Mouse (Mus musculus): ENCODE measurements around the gene Il20rb. TPM values are rescaled to one million over a fixed set of nuclear protein-coding genes. Genes with fewer than 3 reads are reported as not detected.

Il20rb gene
- polyA plus RNA-seq, 1 experiment from 2014 or later: 0.79 TPM

DNA sequence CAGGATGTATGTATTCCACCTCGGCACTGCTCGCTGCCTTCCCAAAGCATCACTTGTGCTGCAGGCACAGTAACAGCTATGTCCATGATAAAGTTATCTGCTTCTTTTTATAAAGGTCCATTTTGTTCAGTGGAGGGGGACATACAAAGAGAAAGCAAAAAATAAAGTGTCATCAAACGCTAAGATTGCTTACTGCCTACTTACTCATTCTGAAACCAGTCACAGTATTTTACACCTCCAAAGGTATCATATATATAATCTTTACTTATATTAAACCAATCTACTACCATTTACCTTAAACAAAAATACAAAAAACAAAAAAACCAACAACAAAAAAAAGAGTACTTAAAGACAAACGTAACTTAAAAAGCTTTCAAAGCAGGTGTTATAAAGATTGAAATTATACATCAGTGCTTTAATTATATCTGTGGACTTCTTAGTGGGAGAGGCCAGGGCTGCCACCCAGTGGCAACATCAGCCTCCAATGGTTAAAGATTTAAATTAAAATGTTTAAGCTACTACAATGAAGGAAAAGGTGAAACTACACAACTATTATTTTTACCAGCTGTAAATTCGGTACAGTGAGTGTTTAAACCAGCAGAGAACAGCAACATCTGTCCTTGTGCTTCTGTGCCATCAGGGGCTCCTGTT is 7.1 kb upstream of the Il20rb start:
- no peak overlapping the region for H3K9ac ChIP-seq
- H3K9me3 ChIP-seq: no peaks in the 10 kb centered on the region
- H3K27me3 ChIP-seq: no peaks in the 10 kb centered on the region
- ATAC-seq (ENCODE audit: low FRiP score, low read depth): no peak
- no peak overlapping the region for H3K27ac ChIP-seq
- no peak overlapping the region for H3K4me2 ChIP-seq (replicated peaks)
- H3K4me1 ChIP-seq: 0 out of 2 replicates have a peak, but pooled peaks cover 4% of the 10 kb centered on the region
- 87% methylated on average over 5 of the region's 5 CpGs for WGBS
- no peak overlapping the region for H3K4me3 ChIP-seq
- H3K36me3 ChIP-seq: peaks cover 20% of the 10 kb centered on the region

GRCm38 (mm10) chr9:100491424-100491823 is 4.8 kb upstream of the Il20rb start:
- WGBS: 86% methylated on average over 1 of the region's 1 CpGs

DNA sequence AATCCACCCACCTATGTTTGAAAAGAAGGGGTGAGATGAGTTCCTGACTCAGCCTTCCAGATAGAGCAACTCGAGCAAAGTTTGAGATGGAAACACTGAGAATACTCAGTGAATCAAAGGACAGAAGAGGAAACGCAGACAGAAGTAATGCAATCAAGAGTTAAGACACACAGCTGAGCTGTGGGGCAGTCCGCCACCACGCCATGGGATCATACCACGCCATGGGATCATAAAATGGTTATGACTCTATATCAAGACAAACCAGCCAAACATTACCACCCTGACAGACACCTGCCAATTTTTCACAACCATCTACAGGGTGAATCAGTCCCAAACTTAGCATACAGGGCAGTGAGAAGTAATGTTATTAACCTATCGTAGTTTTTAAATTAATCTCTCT is 2.4 kb upstream of the Il20rb start:
- Histone ChIP-seq H3K27me3 (no peaks in the 10 kb centered on the region), H3K27ac (no peak overlapping the region), H3K4me1 (peaks cover 10% of the 10 kb centered on the region; the same call in 1 of the 2 replicates), H3K36me3 (peaks cover 8% of the 10 kb centered on the region), H3K4me2 (replicated peaks) (no peak overlapping the region), H3K9ac (no peak overlapping the region), H3K9me3 (no peaks in the 10 kb centered on the region), H3K4me3 (no peak overlapping the region)
- ATAC-seq (ENCODE audit: low FRiP score, low read depth): no peak
- 95% methylated on average over 6 of the region's 6 CpGs for WGBS

More at GRCm38 (mm10) chr9:100491424-100491823, 4.8 kb upstream of the Il20rb start:
- no peaks in the 10 kb centered on the region for H3K9me3 ChIP-seq
- no peaks in the 10 kb centered on the region for H3K27me3 ChIP-seq
- H3K4me2 ChIP-seq (replicated peaks): no peak overlapping the region
- peaks cover 7% of the 10 kb centered on the region; the same call in 1 of the 2 replicates for H3K4me1 ChIP-seq
- no peak overlapping the region for H3K9ac ChIP-seq
- no peak for ATAC-seq (ENCODE audit: low FRiP score, low read depth)
- peaks cover 9% of the 10 kb centered on the region for H3K36me3 ChIP-seq
- H3K4me3 ChIP-seq: no peak overlapping the region
- H3K27ac ChIP-seq: no peak overlapping the region

DNA sequence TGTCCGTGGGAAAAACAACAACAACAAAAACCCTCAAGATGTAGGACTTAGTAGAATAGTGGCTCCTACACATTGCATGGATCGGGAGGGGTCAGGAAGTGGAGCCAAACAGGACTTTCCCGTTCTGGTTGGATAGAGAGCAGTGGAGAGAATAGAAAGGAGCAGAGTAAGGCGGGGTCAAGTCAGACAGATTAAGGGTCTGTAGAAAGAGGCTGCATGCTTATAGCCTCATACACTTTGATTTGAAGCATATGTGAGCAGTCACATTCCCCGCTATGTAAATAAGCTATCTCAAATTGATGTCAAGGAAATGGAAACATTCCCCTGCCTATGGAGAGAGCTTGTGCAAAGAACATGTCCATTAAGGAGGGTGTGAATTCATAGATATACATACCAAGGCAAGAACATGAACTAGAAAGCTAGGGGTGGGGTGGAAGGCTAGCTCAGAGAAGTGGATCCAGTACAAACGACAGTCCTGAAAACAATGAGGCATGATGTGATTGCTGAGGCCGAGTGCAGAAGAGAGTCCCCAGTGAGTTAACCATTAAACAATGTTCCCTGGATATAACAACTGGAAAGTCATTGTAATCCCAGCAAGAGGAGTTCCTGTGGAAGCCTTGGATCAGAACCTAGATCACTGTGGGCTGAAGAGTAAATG is 1.6 kb upstream of the Il20rb start:
- Histone ChIP-seq H3K27ac (no peak overlapping the region), H3K9me3 (no peaks in the 10 kb centered on the region), H3K27me3 (no peaks in the 10 kb centered on the region), H3K4me2 (replicated peaks) (no peak overlapping the region), H3K4me3 (no peak overlapping the region), H3K9ac (no peak overlapping the region), H3K36me3 (peaks cover 6% of the 10 kb centered on the region), H3K4me1 (peaks cover 10% of the 10 kb centered on the region; the same call in 1 of the 2 replicates)
- 76% methylated on average over 7 of the region's 7 CpGs for WGBS
- no peak for ATAC-seq (ENCODE audit: low FRiP score, low read depth)

- Histone ChIP-seq H3K27me3 (no peaks in the 10 kb centered on the region), H3K4me2 (replicated peaks) (no peak overlapping the region), H3K36me3 (no peaks in the 10 kb centered on the region), H3K9me3 (no peaks in the 10 kb centered on the region), H3K9ac (no peak overlapping the region), H3K27ac (no peak overlapping the region), H3K4me1 (peaks cover 13% of the 10 kb centered on the region), H3K4me3 (no peak overlapping the region)
- 83% methylated on average over 5 of the region's 5 CpGs for WGBS
- ATAC-seq (ENCODE audit: low FRiP score, low read depth): no peak
Measured at GRCm38 (mm10) chr9:100483318-100483717, 3.3 kb downstream of the Il20rb start.

GRCm38 (mm10) chr9:100481626-100482025 is 5.0 kb downstream of the Il20rb start:
- H3K27ac ChIP-seq: no peak overlapping the region
- H3K4me1 ChIP-seq: peaks cover 11% of the 10 kb centered on the region
- peaks cover 9% of the 10 kb centered on the region; the same call in 1 of the 2 replicates for H3K9me3 ChIP-seq
- H3K4me2 ChIP-seq (replicated peaks): no peak overlapping the region
- ATAC-seq (ENCODE audit: low FRiP score, low read depth): no peak
- no peak overlapping the region for H3K9ac ChIP-seq
- no peaks in the 10 kb centered on the region for H3K36me3 ChIP-seq
- H3K27me3 ChIP-seq: no peaks in the 10 kb centered on the region
- H3K4me3 ChIP-seq: no peak overlapping the region
- 66% methylated on average over 6 of the region's 6 CpGs for WGBS

DNA sequence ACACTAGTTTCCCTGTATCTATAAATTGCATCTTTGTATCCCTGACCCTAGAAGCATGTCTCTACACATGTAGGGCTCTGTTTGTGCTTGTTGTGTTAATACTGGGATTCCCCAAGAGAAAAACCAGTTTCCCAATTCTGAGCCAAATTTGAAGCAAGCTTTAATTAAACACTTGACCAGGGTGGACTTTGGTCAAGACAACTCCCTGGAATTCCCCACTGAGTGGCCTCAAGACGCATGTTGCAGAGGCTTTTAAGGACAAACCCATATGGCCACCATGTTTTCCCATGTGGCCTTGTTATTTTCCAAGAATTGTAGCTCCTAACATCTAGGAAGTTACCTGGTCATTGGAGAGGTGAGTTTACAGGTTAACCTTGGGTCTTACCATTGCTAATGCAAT is 12.5 kb downstream of the Il20rb start:
- ATAC-seq (ENCODE audit: low FRiP score, low read depth): no peak
- Histone ChIP-seq H3K27ac (no peak overlapping the region), H3K27me3 (no peaks in the 10 kb centered on the region), H3K4me2 (replicated peaks) (no peak overlapping the region), H3K36me3 (no peaks in the 10 kb centered on the region), H3K4me3 (no peak overlapping the region), H3K4me1 (peaks cover 8% of the 10 kb centered on the region), H3K9ac (no peak overlapping the region), H3K9me3 (peaks cover 12% of the 10 kb centered on the region; the same call in 1 of the 2 replicates)
- 79% methylated on average over 1 of the region's 1 CpGs for WGBS

DNA sequence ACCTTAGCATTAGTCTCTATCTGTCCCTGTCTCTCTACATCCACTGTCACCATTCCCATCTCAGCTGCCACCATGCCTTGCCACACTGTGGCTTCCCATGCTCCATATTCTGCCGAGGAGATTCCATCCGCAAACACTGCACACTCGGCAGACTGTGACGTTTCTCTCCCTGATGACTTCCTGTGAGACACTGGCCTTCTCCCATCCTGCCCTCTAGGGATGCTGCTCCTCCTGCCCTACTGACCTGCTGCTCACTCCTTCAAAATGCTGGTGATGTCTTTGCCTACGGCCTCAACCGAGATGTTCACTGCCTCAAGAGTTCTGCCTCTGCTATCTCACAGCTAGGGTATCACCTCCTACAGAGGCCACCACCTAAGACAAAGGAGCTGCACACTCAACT is 13.2 kb downstream of the Il20rb start:
- 81% methylated on average over 6 of the region's 6 CpGs for WGBS
- Histone ChIP-seq H3K27ac (no peak overlapping the region), H3K9ac (no peak overlapping the region), H3K4me1 (peaks cover 8% of the 10 kb centered on the region), H3K27me3 (no peaks in the 10 kb centered on the region), H3K9me3 (peaks cover 12% of the 10 kb centered on the region; the same call in 1 of the 2 replicates), H3K4me2 (replicated peaks) (no peak overlapping the region), H3K36me3 (no peaks in the 10 kb centered on the region), H3K4me3 (no peak overlapping the region)
- no peak for ATAC-seq (ENCODE audit: low FRiP score, low read depth)

DNA sequence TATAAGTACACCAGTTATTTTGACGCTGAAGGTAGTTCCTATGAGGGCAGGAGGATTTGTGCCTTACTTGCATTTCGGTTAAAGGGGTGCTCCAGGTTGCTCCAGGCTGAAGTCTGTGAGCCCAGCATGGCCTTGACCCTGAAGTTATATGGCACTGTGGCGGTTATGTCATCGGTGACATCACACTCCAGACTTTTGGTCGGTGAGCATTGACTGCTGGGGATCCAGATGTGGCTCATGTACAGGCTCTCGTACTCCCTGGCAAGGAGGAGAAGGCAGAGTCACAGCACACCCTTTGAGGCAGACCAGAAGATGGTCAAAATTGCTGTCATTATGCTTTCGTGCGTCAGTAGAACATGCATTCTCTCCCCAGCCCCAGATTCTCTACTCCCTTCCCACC is 13.7 kb downstream of the Il20rb start:
- H3K36me3 ChIP-seq: 0 out of 2 replicates have a peak, but pooled peaks cover 3% of the 10 kb centered on the region
- 90% methylated on average over 8 of the region's 8 CpGs for WGBS
- no peak overlapping the region for H3K4me3 ChIP-seq
- no peak overlapping the region for H3K27ac ChIP-seq
- H3K27me3 ChIP-seq: no peaks in the 10 kb centered on the region
- no peak for ATAC-seq (ENCODE audit: low FRiP score, low read depth)
- peaks cover 8% of the 10 kb centered on the region for H3K4me1 ChIP-seq
- H3K9me3 ChIP-seq: peaks cover 12% of the 10 kb centered on the region; the same call in 1 of the 2 replicates
- H3K4me2 ChIP-seq (replicated peaks): no peak overlapping the region
- H3K9ac ChIP-seq: no peak overlapping the region

DNA sequence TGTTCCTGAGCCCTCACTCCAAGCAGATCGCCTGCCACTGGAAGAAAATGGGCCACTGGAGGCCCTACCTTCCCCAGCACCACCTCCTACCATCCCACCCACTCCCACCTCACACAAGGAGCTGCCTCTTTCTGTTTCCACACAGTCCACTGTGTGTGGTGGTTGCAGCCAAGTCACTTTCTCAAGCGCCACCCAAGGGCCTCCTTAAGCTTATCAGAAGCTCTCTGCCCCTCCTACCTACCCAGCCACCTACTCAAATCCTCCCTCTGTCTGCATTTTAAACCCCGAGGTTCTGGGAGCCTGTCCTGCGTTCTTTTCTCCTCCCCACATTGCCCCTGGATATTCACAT is 15.0 kb downstream of the Il20rb start:
- Histone ChIP-seq H3K36me3 (peaks cover 3% of the 10 kb centered on the region; the same call in 1 of the 2 replicates), H3K4me3 (no peak overlapping the region), H3K4me2 (replicated peaks) (no peak overlapping the region), H3K4me1 (peaks cover 8% of the 10 kb centered on the region), H3K27me3 (no peaks in the 10 kb centered on the region), H3K27ac (no peak overlapping the region), H3K9me3 (peaks cover 3% of the 10 kb centered on the region; the same call in 1 of the 2 replicates), H3K9ac (no peak overlapping the region)
- ATAC-seq (ENCODE audit: low FRiP score, low read depth): no peak
- 66% methylated on average over 4 of the region's 4 CpGs for WGBS

DNA sequence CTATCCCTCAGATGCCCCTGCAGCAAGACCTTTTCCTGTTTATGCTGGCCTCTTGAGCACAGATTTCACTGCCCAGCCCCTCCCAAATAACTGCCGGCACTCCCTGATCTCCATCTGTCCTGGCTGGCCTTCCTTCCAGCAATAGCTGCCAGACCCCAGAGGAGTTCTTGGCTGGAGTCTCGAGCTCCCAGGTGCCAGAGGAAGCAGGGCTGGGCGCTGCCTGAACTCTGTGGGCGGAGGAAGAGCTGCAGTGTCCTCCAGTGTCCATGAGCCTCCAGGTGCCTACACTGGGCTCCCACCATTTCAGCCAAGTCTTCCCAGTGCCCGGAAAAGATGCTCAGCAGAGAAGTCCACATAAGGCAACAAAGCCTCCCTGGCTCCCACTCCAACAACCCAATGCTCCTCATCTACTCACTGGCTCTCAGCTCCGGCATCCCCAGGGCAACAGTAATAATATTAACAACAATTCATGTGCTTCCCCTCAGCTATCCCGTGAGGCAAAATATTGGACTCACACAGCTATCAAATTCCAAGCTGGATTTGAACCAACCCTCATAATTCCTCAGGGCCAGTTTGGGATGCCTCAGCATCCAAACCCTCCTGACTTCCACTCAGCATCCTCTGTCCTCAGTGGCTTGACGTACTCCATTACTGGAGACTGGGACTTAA is 15.5 kb downstream of the Il20rb start:
- H3K36me3 ChIP-seq: peaks cover 5% of the 10 kb centered on the region
- H3K4me2 ChIP-seq (replicated peaks): no peak overlapping the region
- no peak overlapping the region for H3K27ac ChIP-seq
- no peak overlapping the region for H3K4me3 ChIP-seq
- peaks cover 8% of the 10 kb centered on the region for H3K4me1 ChIP-seq
- H3K9me3 ChIP-seq: no peaks in the 10 kb centered on the region
- no peak for ATAC-seq (ENCODE audit: low FRiP score, low read depth)
- H3K9ac ChIP-seq: no peak overlapping the region
- 54% methylated on average over 8 of the region's 8 CpGs for WGBS
- H3K27me3 ChIP-seq: no peaks in the 10 kb centered on the region

DNA sequence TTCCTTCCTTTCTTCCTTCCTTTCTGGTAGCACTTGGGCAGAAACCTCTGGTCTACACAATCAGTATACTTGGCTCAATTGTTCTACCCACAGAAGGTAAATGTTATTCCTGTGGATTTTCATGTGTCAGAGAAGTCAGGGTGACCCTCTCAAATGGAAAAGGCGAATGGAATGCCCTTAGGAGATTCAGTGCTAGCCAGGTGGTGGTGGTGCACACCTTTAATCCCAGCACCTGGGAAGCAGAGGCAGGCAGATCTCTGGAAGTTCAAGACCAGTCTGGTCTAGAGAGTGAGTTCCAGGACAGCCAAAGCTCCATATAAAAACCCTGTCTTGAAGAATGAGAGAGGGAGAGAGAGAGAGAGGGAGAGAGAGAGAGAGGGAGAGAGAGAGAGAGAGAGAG is 16.4 kb downstream of the Il20rb start:
- H3K27me3 ChIP-seq: no peaks in the 10 kb centered on the region
- H3K27ac ChIP-seq: no peak overlapping the region
- H3K9ac ChIP-seq: no peak overlapping the region
- no peaks in the 10 kb centered on the region for H3K9me3 ChIP-seq
- no peak overlapping the region for H3K4me3 ChIP-seq
- no peak overlapping the region for H3K4me2 ChIP-seq (replicated peaks)
- peaks cover 8% of the 10 kb centered on the region for H3K36me3 ChIP-seq
- peaks cover 8% of the 10 kb centered on the region for H3K4me1 ChIP-seq
- WGBS: 71% methylated on average over 1 of the region's 1 CpGs
- no peak for ATAC-seq (ENCODE audit: low FRiP score, low read depth)
